Mouse (Mus musculus) layer of hippocampus, postnatal 10 days (tissue): ENCODE measurements around the gene Cox7a2. TPM values are rescaled to one million over a fixed set of nuclear protein-coding genes. Genes with fewer than 3 reads are reported as not detected.

ENCODE experiments used
- DNase-seq, 2 experiments: peaks; one replicate each; pipeline ENCODE4 v3.0.0; 2021; ENCODE audit warnings: low spot score in 2 of 2
- long read RNA-seq: library from polyadenylated mRNA; stranded (forward); transcript quantifications from one replicate; pipeline ENCODE4 v2.0.0, GENCODE M21; 2023
- total RNA-seq, 2 experiments: library from RNA; stranded (reverse); gene quantifications; 2 replicates each; pipeline ENCODE4 v1.2.3; 2021

Cox7a2 gene
- 100 to 1,000 TPM; 306 to 341 TPM for total RNA-seq
- long read RNA-seq, transcript Cox7a2-201 (4 exons, 659 nt), result major isoform, 776 of 893 reads
- long read RNA-seq, partial matches to known transcripts, result 11 of 893 reads
- long read RNA-seq, other reads (novel, unspliced or antisense), result 104 of 893 reads

GRCm38 (mm10) chr9:79759385-79760005 is at the start of gene Cox7a2:
TSS of gene Cox7a2 (minus strand) at chr9:79759878.
- DNase-seq, result peak; percentile 90 to 93

- DNase-seq, result no peak
Observed at GRCm38 (mm10) chr9:79809411-79809810, 49.7 kb upstream of the Cox7a2 start.

DNA sequence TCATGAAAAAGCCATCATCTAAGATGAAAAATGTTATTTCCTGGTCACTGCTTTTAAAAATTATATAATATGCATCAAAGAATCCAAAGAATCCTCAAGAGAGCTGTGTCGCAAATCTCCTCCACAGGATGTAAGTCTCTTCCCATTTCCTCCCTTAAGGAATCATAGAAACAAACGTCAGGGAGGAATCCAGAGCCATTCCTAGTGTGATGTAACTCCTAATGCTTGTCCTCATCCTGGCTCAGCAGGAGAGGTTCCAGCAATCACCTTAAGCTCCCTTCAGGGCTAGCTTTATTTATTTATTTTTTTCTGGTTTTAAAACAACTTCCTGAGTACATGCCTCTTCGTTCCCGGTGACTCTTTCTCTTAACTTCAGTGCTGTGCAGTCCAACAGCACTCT is 47.5 kb upstream of the Cox7a2 start:
- no peak for DNase-seq

GRCm38 (mm10) chr9:79806317-79807075 is 46.8 kb upstream of the Cox7a2 start:
- no peak for DNase-seq

GRCm38 (mm10) chr9:79805426-79805825 is 45.7 kb upstream of the Cox7a2 start:
- DNase-seq, result no peak

GRCm38 (mm10) chr9:79796461-79797135 is 36.9 kb upstream of the Cox7a2 start:
- DNase-seq, result no peak

GRCm38 (mm10) chr9:79795076-79795475 is 35.4 kb upstream of the Cox7a2 start:
- DNase-seq, result no peak

DNA sequence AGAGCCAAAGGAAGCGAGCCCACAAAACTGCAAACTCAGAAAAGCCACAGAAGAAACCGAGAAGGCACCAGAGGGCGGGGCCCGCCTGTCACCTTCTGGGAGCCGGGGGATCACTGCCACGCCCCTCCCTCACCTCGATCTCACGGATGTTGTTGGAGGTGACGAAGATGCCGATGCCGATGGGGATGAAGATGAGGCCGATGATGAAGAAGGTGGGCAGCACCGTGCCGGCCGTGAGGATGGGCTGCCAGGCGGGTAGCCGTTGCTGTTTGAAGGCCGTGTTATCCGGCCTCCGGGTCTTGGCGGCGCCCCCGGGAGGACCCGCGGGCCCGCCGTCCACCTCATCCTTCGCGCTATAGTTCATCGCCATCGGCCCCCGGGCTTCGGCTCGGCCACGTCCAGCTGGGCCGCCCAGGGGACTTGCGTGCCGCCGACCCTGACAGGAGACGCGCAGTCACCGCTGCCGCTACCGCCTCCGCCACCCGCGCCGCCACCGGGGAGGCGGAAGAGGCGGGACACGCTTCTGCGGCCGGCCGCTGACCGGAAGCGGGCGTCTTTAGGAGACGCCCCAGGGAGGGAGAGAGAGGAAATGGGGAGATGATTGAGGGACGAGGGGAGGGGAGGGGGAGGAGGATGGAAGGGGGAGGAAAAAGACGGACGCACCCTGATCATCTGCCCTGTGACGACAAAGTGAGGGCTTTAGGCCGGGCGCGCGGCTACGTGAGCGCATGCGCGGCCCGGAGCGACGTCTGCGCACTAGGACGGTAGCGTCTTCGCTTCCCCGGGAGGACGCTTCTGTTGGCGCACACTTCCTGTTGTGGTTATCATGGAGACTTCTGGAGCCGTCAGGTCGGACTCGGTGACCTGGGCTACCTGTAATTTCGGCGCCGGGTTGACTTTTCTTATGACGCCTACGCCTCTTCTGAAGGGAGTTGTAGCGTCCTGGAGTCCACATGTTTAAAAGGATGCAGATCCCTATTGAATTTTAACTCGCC is 33.5 kb upstream of the Cox7a2 start, which contains the start of gene Tmem30a:
Gene Tmem30a, minus strand, starts transcription at position 667 of the 995 bp plus-strand sequence.
- DNase-seq, result peak; percentile 90 to 95

DNA sequence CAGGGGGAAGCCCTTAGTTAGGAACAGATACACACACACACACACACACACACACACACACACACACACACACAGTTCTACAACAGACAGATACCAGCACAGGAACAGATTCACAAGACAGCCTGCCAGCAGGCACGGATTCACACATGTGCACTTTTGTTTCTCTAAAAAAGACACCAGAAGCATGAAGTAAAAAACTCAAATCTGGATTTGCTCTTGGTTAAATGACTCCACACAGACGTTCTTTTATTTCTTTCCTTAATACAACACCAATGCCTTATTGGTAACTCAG is 26.1 kb upstream of the Cox7a2 start:
- DNase-seq, result peak; percentile 51 to 62

- DNase-seq, result no peak
Observed at GRCm38 (mm10) chr9:79784934-79785793, 25.5 kb upstream of the Cox7a2 start.

- DNase-seq, result no peak
Observed at GRCm38 (mm10) chr9:79784439-79784838, 24.8 kb upstream of the Cox7a2 start.

DNA sequence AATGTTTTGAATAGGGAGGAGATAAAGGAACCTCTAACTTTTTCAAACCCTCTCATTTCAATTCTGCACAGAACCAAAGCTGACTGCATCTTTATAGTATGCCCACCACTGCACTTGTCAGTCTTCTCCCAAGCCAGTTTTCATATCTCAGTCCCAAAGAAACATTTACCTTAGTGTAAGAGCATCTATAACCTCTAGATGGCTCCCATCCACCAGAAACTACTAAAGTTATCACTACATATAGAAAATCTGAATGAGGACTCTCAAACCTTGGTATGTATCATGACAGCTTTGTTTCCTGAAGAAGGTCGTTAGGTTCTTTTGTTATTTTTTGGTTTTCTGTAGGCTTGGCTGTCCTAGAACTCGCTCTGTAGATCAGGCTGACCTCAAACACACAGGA is 19.7 kb upstream of the Cox7a2 start:
- no peak for DNase-seq

GRCm38 (mm10) chr9:79766991-79767545 is 7.4 kb upstream of the Cox7a2 start:
- no peak for DNase-seq

DNA sequence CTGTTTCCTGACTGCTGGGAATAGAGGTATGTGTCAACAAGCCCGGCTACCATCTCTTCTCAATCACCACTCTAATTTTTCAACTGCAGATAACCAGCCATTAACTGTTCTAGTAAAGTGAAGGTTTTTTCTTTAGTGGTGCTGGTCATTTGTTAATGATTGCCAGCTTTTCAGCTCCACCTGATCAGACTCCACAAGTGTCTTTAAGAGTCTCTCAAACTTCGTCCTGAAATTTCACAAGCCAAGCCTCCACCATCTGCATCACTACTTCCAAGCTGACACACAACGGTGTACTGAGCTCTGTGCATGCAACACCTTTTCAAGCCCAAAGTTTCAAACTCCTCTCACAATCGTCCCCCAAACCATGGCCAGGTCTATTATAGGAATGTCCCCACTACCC is 5.7 kb upstream of the Cox7a2 start:
- DNase-seq, result no peak

DNA sequence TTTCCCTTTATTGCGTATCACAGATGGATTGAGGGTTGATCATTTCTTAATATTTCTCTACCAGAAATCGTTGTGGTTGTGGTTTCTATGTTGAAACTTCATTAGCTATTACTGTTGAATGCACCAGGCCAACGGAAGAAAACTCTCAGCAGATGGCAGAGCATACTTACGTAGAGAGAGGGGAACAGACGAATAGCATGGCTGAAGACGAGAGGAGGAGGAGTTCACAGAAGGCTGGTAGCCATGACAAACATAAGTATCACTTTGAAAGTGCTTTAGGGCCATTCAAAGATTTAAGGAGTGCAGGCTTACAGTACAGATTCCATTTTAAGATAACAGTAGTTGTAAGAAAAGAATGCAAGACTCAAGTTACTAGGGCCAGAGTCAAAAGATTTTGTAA is 2.8 kb upstream of the Cox7a2 start:
- no peak for DNase-seq

DNA sequence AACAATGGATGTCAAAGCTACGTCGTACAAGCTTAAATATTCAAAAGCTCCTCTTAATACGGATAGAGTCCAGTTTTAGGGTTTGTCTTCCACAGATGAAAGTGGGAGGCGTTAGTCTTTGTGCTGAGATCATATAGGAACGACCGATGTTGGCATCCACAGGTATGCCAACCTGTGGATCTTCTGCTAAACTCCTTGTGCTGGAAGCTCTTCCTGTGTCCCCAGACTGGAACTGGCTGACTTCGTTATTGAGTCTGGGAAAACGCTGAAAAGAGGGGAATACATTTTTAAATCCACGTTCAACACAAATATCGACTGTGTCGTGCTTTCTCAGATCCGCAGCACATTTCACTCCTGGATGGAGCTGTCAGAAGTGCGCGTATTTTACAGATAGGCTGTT is 398 bp upstream of the Cox7a2 start:
- DNase-seq, result peak; percentile 15 to 16

- DNase-seq, result no peak
Observed at GRCm38 (mm10) chr9:79755311-79755710, 4.4 kb downstream of the Cox7a2 start.

DNA sequence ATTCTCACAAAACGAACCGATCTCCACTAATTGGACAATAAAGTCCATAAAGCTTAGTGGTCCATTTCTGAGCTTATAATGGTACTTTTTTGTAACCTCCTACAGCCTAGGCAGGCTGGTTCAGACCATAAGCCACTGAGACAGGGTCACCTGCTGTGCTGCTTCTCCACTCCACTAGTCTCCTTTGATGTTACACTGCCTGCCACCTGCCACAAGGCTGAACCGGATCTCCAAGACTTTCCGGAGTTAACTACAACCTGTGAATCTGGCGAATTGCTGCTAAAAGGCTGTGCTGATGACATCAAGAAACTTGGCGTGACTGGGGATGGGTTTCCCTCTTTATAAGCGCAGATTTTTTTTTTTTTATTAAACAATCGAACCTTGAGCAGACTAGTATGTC is 7.8 kb downstream of the Cox7a2 start:
- no peak for DNase-seq

- DNase-seq, result no peak
Observed at GRCm38 (mm10) chr9:79750709-79751108, 9.0 kb downstream of the Cox7a2 start.

DNA sequence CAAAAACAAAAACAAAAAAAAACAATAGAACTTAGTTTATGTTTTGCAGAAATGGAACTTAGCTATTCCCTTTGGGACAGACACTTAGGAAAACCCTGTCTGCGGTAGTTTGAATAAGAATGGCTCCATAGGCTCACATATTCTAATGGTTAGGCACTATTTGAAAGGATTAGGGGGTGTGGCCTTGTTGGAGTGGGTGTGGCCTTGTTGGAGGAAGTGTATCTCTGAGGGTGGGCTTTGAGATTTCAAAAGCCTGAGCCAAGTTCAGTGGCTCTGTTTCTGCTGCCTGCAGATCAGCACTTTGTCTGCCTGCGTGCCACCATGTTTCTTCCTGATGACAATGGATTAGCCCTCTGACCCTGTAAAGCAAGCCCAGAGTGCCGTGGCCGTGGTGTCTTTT is 14.6 kb downstream of the Cox7a2 start:
- no peak for DNase-seq
